Mouse (Mus musculus) midbrain, embryonic 10.5 days (tissue): ENCODE results near the gene Olfr385. TPM values are rescaled to one million over a fixed set of nuclear protein-coding genes. Genes with fewer than 3 reads are reported as not detected.
"Not testable (repeated sequence)": the region's sequence is repeated elsewhere in the genome, so short reads cannot be mapped to it uniquely, and the experiment has no call there.

ENCODE experiments used
- DNase-seq: peaks from one replicate; pipeline ENCODE4 v3.0.0-alpha.2; 2017; ENCODE audit warnings: low spot score
- H3K27ac ChIP-seq: fragments of 300-500 bp; sonication (generic); replicated peaks from 2 replicates; pipeline ENCODE4 v1.5.1; 2016; ENCODE audit warnings: mild to moderate bottlenecking
- H3K27me3 ChIP-seq: fragments of 300-500 bp; sonication (generic); 2 replicates; pipeline ENCODE4 v1.6.1; 2016; ENCODE audit warnings: low read depth, mild to moderate bottlenecking; ENCODE audit not compliant: poor library complexity, severe bottlenecking
- H3K36me3 ChIP-seq: fragments of 300-500 bp; sonication (generic); 2 replicates; pipeline ENCODE4 v1.6.1; 2016; ENCODE audit warnings: mild to moderate bottlenecking, moderate library complexity
- H3K4me1 ChIP-seq: fragments of 300-500 bp; sonication (generic); 2 replicates; pipeline ENCODE4 v1.6.1; 2016
- H3K4me3 ChIP-seq: fragments of 300-500 bp; sonication (generic); 2 replicates; pipeline ENCODE4 v1.5.1; 2016; ENCODE audit warnings: mild to moderate bottlenecking, moderate library complexity
- H3K9me3 ChIP-seq: fragments of 300-500 bp; sonication (generic); replicated peaks from 2 replicates; pipeline ENCODE4 v1.6.1; 2016; ENCODE audit warnings: mild to moderate bottlenecking
- WGBS: fragments of 180-500 bp; shearing (Covaris S2); methylation state at CpG from one replicate; pipeline ENCODE4 v1.1.7; 2016; 5-methylcytosine and 5-hydroxymethylcytosine counted together
- polyA plus RNA-seq: library from polyadenylated mRNA; unstranded; fragments of >200 nt; fragmentation: Nextera tagmentation; extraction: Ambion mirVana; gene quantifications from 2 replicates; pipeline ENCODE4 v1.2.1, GENCODE M21; 2016

The Olfr385 gene
- polyA plus RNA-seq, result not detected in 2 replicates

- no peak within 1 kb of the TSS for H3K27ac ChIP-seq
- no peaks in the 10 kb centered on the region for H3K4me1 ChIP-seq
- H3K36me3 ChIP-seq, result no peaks in the 10 kb centered on the region
- H3K9me3 ChIP-seq, result peaks cover 50% of the 10 kb centered on the region
- no peaks in the 10 kb centered on the region for H3K27me3 ChIP-seq
- DNase-seq, result no peak
- no peak within 1 kb of the TSS for H3K4me3 ChIP-seq
These were observed at the start of gene Olfr385 for GRCm38 (mm10) chr11:73592908-73593307. Gene Olfr385 (minus strand): TSS chr11:73593008.

GRCm38 (mm10) chr11:73598294-73598693, 5.5 kb upstream of the Olfr385 start, which contains the start of gene Olfr384:
Gene Olfr384 (plus strand): TSS chr11:73598594.
- DNase-seq, result no peak
- Histone ChIP-seq H3K4me1 (no peaks in the 10 kb centered on the region), H3K27me3 (no peaks in the 10 kb centered on the region), H3K4me3 (no peak within 1 kb of the TSS), H3K9me3 (peaks cover 42% of the 10 kb centered on the region), H3K36me3 (no peaks in the 10 kb centered on the region), H3K27ac (no peak within 1 kb of the TSS)

GRCm38 (mm10) chr11:73583188-73583587, 9.6 kb downstream of the Olfr385 start:
- H3K4me1 ChIP-seq, DNase-seq, H3K36me3 ChIP-seq, H3K27ac ChIP-seq, H3K4me3 ChIP-seq, H3K27me3 ChIP-seq: not testable (repeated sequence)
- 81% methylated on average over 1 of the region's 1 CpGs for WGBS
- peaks cover 41% of the 10 kb centered on the region for H3K9me3 ChIP-seq

GRCm38 (mm10) chr11:73579871-73580270, 12.9 kb downstream of the Olfr385 start:
- Histone ChIP-seq H3K36me3 (no peaks in the 10 kb centered on the region), H3K4me3 (no peak overlapping the region), H3K27me3 (no peaks in the 10 kb centered on the region), H3K9me3 (peaks cover 33% of the 10 kb centered on the region), H3K27ac (no peak overlapping the region), H3K4me1 (no peaks in the 10 kb centered on the region)
- no peak for DNase-seq

Other genes starting within 250 kb of the Olfr385 start
- not detected in 2 replicates for gene Olfr20, start 242.2 kb downstream of the Olfr385 start, polyA plus RNA-seq
- gene Olfr376, start 221.8 kb downstream of the Olfr385 start, polyA plus RNA-seq, result not detected in 2 replicates
- not detected in 2 replicates for gene Olfr1, start 193.4 kb downstream of the Olfr385 start, polyA plus RNA-seq
- not detected in 2 replicates for gene Olfr378, start 164.5 kb downstream of the Olfr385 start, polyA plus RNA-seq
- gene Olfr380, start 135.5 kb downstream of the Olfr385 start, polyA plus RNA-seq, result not detected in 2 replicates
- gene Olfr381, start 101.4 kb downstream of the Olfr385 start, polyA plus RNA-seq, result not detected in 2 replicates
- gene Olfr382, start 75.8 kb downstream of the Olfr385 start, polyA plus RNA-seq, result not detected in 2 replicates
- not detected in 2 replicates for gene Olfr384, start 5.6 kb upstream of the Olfr385 start, polyA plus RNA-seq
- gene Zfp735, start 95.8 kb upstream of the Olfr385 start, polyA plus RNA-seq, result not detected in 2 replicates
- not detected in 2 replicates for gene Olfr389, start 187.7 kb upstream of the Olfr385 start, polyA plus RNA-seq
- gene Olfr390, start 190.0 kb upstream of the Olfr385 start, polyA plus RNA-seq, result not detected in 2 replicates
- not detected in 2 replicates for gene Olfr391-ps, start 210.0 kb upstream of the Olfr385 start, polyA plus RNA-seq
- gene Olfr392, start 224.0 kb upstream of the Olfr385 start, polyA plus RNA-seq, result not detected in 2 replicates